Mouse (Mus musculus) testis, adult 2 months (tissue): ENCODE data around the gene Aurkb.

ENCODE experiments used
- CTCF ChIP-seq: fragments of 200-500 bp; IDR thresholded peaks from 2 replicates; pipeline ENCODE4 v1.5.1; 2012; ENCODE audit warnings: low read depth, mild to moderate bottlenecking, inconsistent platforms, low read length, moderate library complexity; ENCODE audit not compliant: control insufficient read depth, insufficient read depth, insufficient replicate concordance
- POLR2A ChIP-seq: fragments of 200-500 bp; IDR thresholded peaks from 2 replicates; pipeline ENCODE4 v1.6.1; 2012; ENCODE audit warnings: low read depth, mild to moderate bottlenecking, inconsistent platforms, low read length, moderate library complexity; ENCODE audit not compliant: control insufficient read depth

DNA sequence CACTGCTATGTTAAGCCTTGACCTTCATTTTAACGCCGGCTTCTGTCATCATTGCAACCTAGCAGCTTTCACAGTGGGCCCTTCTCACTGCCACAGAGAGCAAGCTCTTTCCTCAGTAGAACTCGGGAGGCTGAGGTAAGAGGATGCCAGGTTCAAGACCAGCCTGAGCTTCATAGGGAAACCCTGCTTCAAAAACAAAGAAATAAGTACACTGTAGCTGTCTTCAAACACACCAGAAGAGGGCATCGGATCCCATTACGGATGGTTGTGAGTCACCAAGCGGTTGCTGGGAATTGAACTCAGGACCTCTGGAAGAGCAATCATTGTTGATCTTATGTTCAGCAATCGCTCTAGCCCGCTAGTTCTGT is 35.4 kb downstream of the Aurkb start:
- no peak for TF ChIP-seq CTCF
- no peak for TF ChIP-seq POLR2A
